Mouse (Mus musculus): ENCODE measurements around the gene Olfr70. TPM values are rescaled to one million over a fixed set of nuclear protein-coding genes. Genes with fewer than 3 reads are reported as not detected.

The Olfr70 gene
- polyA plus RNA-seq, 1 experiment, result not detected

- no peaks in the 10 kb centered on the region for H3K36me3 ChIP-seq (ENCODE audit: control insufficient read depth, insufficient read depth, low read length)
- TF ChIP-seq CTCF (IDR thresholded peaks at IDR 0.05; ENCODE audit: extremely low read depth, insufficient read length, insufficient replicate concordance, low read depth, low read length), result no peak
- no peak for TF ChIP-seq POLR2A (IDR thresholded peaks at IDR 0.05; ENCODE audit: low read depth, low read length)
- no peak overlapping the region for H3K4me3 ChIP-seq (ENCODE audit: low read depth, low read length)
- H3K27ac ChIP-seq (ENCODE audit: insufficient read depth, low read depth, low read length), result peak overlapping the region; percentile 91
- no peaks in the 10 kb centered on the region for H3K27me3 ChIP-seq (ENCODE audit: control insufficient read depth, insufficient read depth, low read length)
- H3K4me1 ChIP-seq (ENCODE audit: control insufficient read depth, insufficient read depth, insufficient read length, low read length), result peaks cover 20% of the 10 kb centered on the region; the same call in 1 of the 2 replicates
- WGBS, result 61% methylated on average over 7 of the region's 7 CpGs
Measured at GRCm38 (mm10) chr4:43727718-43728575, 27.3 kb upstream of the Olfr70 start.

GRCm38 (mm10) chr4:43726995-43727394 is 26.4 kb upstream of the Olfr70 start, which contains the start of gene Hrct1:
Hrct1 (plus strand) TSS chr4:43727188.
- no peaks in the 10 kb centered on the region for H3K36me3 ChIP-seq (ENCODE audit: control insufficient read depth, insufficient read depth, low read length)
- H3K4me1 ChIP-seq (ENCODE audit: control insufficient read depth, insufficient read depth, insufficient read length, low read length), result peaks cover 20% of the 10 kb centered on the region; the same call in 1 of the 2 replicates
- H3K27me3 ChIP-seq (ENCODE audit: control insufficient read depth, insufficient read depth, low read length), result no peaks in the 10 kb centered on the region
- peak within 1 kb of the TSS; percentile 91 for H3K27ac ChIP-seq (ENCODE audit: insufficient read depth, low read depth, low read length)
- H3K4me3 ChIP-seq (ENCODE audit: low read depth, low read length), result no peak within 1 kb of the TSS
- WGBS, result 31% methylated on average over 3 of the region's 3 CpGs
- no peak for TF ChIP-seq POLR2A (IDR thresholded peaks at IDR 0.05; ENCODE audit: low read depth, low read length)
- no peak for TF ChIP-seq CTCF (IDR thresholded peaks at IDR 0.05; ENCODE audit: extremely low read depth, insufficient read length, insufficient replicate concordance, low read depth, low read length)

GRCm38 (mm10) chr4:43726228-43726993 is 25.8 kb upstream of the Olfr70 start:
- no peaks in the 10 kb centered on the region for H3K27me3 ChIP-seq (ENCODE audit: control insufficient read depth, insufficient read depth, low read length)
- H3K36me3 ChIP-seq (ENCODE audit: control insufficient read depth, insufficient read depth, low read length), result no peaks in the 10 kb centered on the region
- TF ChIP-seq POLR2A (IDR thresholded peaks at IDR 0.05; ENCODE audit: low read depth, low read length) (no peak), CTCF (IDR thresholded peaks at IDR 0.05; ENCODE audit: extremely low read depth, insufficient read length, insufficient replicate concordance, low read depth, low read length) (no peak)
- H3K4me3 ChIP-seq (ENCODE audit: low read depth, low read length), result no peak overlapping the region
- H3K27ac ChIP-seq (ENCODE audit: insufficient read depth, low read depth, low read length), result peak overlapping the region; percentile 81
- 40% methylated on average over 12 of the region's 12 CpGs for WGBS
- H3K4me1 ChIP-seq (ENCODE audit: control insufficient read depth, insufficient read depth, insufficient read length, low read length), result peaks cover 20% of the 10 kb centered on the region; the same call in 1 of the 2 replicates

- no peak overlapping the region for H3K27ac ChIP-seq (ENCODE audit: insufficient read depth, low read depth, low read length)
- no peak for TF ChIP-seq CTCF (IDR thresholded peaks at IDR 0.05; ENCODE audit: extremely low read depth, insufficient read length, insufficient replicate concordance, low read depth, low read length)
- TF ChIP-seq POLR2A (IDR thresholded peaks at IDR 0.05; ENCODE audit: low read depth, low read length), result no peak
- no peak overlapping the region for H3K4me3 ChIP-seq (ENCODE audit: low read depth, low read length)
- 13% methylated on average over 1 of the region's 1 CpGs for WGBS
- H3K36me3 ChIP-seq (ENCODE audit: control insufficient read depth, insufficient read depth, low read length), result no peaks in the 10 kb centered on the region
- no peaks in the 10 kb centered on the region for H3K27me3 ChIP-seq (ENCODE audit: control insufficient read depth, insufficient read depth, low read length)
- H3K4me1 ChIP-seq (ENCODE audit: control insufficient read depth, insufficient read depth, insufficient read length, low read length), result peaks cover 20% of the 10 kb centered on the region; the same call in 1 of the 2 replicates
Measured at GRCm38 (mm10) chr4:43724764-43725163, 24.2 kb upstream of the Olfr70 start.

GRCm38 (mm10) chr4:43722191-43722590 is 21.6 kb upstream of the Olfr70 start:
- Histone ChIP-seq H3K4me1 (ENCODE audit: control insufficient read depth, insufficient read depth, insufficient read length, low read length) (peaks cover 8% of the 10 kb centered on the region; the same call in 1 of the 2 replicates), H3K36me3 (ENCODE audit: control insufficient read depth, insufficient read depth, low read length) (no peaks in the 10 kb centered on the region), H3K27ac (ENCODE audit: insufficient read depth, low read depth, low read length) (no peak overlapping the region), H3K4me3 (ENCODE audit: low read depth, low read length) (no peak overlapping the region), H3K27me3 (ENCODE audit: control insufficient read depth, insufficient read depth, low read length) (no peaks in the 10 kb centered on the region)
- TF ChIP-seq POLR2A (IDR thresholded peaks at IDR 0.05; ENCODE audit: low read depth, low read length) (no peak), CTCF (IDR thresholded peaks at IDR 0.05; ENCODE audit: extremely low read depth, insufficient read length, insufficient replicate concordance, low read depth, low read length) (no peak)
- WGBS, result 80% methylated on average over 4 of the region's 4 CpGs

- TF ChIP-seq POLR2A (IDR thresholded peaks at IDR 0.05; ENCODE audit: low read depth, low read length) (no peak), CTCF (IDR thresholded peaks at IDR 0.05; ENCODE audit: extremely low read depth, insufficient read length, insufficient replicate concordance, low read depth, low read length) (no peak)
- H3K36me3 ChIP-seq (ENCODE audit: control insufficient read depth, insufficient read depth, low read length), result no peaks in the 10 kb centered on the region
- H3K4me1 ChIP-seq (ENCODE audit: control insufficient read depth, insufficient read depth, insufficient read length, low read length), result no peaks in the 10 kb centered on the region
- H3K27ac ChIP-seq (ENCODE audit: insufficient read depth, low read depth, low read length), result no peak overlapping the region
- H3K27me3 ChIP-seq (ENCODE audit: control insufficient read depth, insufficient read depth, low read length), result no peaks in the 10 kb centered on the region
- 39% methylated on average over 15 of the region's 16 CpGs for WGBS
- H3K4me3 ChIP-seq (ENCODE audit: low read depth, low read length), result no peak overlapping the region
Measured at GRCm38 (mm10) chr4:43720491-43721228, 20.1 kb upstream of the Olfr70 start.

Measured in small intestine, adult 2 months (tissue).